Mouse (Mus musculus): ENCODE measurements at regions not wholly inside any gene's neighbourhood (a gene's known extent, or its start where the extent isn't known, plus 50 kb on each side); places are given as distances from the start of the nearest gene placed in this dataset.

DNA sequence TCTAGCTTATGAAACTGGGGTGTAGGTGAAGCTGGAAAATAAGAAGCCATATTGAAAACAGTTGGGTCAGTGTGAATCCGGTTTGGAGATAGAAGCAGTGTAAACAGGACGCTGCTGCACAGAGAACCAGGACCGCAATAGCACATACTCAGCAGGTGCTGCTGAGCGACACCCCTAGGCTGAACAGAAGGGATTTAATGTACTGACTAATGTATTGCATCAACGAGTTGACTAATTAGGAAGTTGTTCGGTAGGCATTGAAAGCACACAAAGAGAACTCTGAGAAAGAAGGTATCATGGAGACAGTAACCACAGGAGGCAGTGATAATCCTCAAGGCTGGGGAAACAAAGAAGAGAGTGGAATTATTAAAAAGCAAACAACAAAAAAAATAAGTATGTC is 111.4 kb upstream of the Med14 start:
- H3K27ac ChIP-seq (ENCODE audit: insufficient read depth, low read length): no peak overlapping the region
- TF ChIP-seq CTCF (IDR thresholded peaks at IDR 0.05; ENCODE audit: borderline replicate concordance, insufficient read depth, low read length) (no peak), POLR2A (IDR thresholded peaks at IDR 0.05; ENCODE audit: low read depth, low read length) (no peak)
- no peak overlapping the region for H3K4me3 ChIP-seq (ENCODE audit: insufficient read depth, low read length)
- no peaks in the 10 kb centered on the region for H3K4me1 ChIP-seq (ENCODE audit: control insufficient read depth, insufficient read depth, low read length)

DNA sequence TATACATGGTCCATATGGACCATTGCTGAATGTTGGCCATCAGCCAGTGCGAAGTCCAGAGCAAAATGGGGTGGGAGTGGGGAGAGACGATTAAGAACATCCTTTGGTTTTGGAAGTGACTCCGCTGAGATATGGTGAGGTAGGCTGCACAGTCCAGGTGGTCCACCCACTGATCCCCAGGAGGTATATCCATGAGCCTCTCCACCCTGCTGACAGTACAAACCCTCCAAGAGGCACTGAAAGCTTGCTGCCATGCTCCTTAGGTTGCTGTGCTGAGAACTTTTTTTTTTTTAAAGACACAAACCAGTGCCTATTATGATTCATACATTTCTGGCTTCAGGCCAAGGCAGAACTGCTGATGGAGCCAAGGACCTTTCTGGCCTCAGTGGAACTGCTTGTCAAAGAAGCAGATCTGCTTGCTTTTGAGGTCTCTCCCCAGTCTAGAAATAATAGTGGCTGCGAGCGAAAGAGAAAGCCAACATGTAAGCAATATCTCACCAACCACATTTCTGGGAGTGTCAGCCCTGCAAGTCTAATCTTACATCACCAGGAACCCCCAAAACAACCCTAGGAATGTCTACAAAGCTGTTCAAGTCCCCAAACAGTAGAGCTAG is 105.1 kb upstream of the Med14 start:
- H3K27ac ChIP-seq (ENCODE audit: insufficient read depth, low read length): no peak overlapping the region
- no peak for TF ChIP-seq CTCF (IDR thresholded peaks at IDR 0.05; ENCODE audit: borderline replicate concordance, insufficient read depth, low read length)
- no peak for TF ChIP-seq POLR2A (IDR thresholded peaks at IDR 0.05; ENCODE audit: low read depth, low read length)

GRCm38 (mm10) chrX:12866176-12866575 is 104.3 kb upstream of the Med14 start:
- Histone ChIP-seq H3K4me1 (ENCODE audit: control insufficient read depth, insufficient read depth, low read length) (peaks cover 6% of the 10 kb centered on the region), H3K27ac (ENCODE audit: insufficient read depth, low read length) (no peak overlapping the region), H3K4me3 (ENCODE audit: insufficient read depth, low read length) (no peak overlapping the region)
- TF ChIP-seq POLR2A (IDR thresholded peaks at IDR 0.05; ENCODE audit: low read depth, low read length) (no peak), CTCF (IDR thresholded peaks at IDR 0.05; ENCODE audit: borderline replicate concordance, insufficient read depth, low read length) (no peak)

More for the DNA sequence above, 105.1 kb upstream of the Med14 start:
- H3K4me3 ChIP-seq (ENCODE audit: insufficient read depth, low read length): no peak overlapping the region
- H3K4me1 ChIP-seq (ENCODE audit: control insufficient read depth, insufficient read depth, low read length): peaks cover 5% of the 10 kb centered on the region; the same call in 1 of the 2 replicates

DNA sequence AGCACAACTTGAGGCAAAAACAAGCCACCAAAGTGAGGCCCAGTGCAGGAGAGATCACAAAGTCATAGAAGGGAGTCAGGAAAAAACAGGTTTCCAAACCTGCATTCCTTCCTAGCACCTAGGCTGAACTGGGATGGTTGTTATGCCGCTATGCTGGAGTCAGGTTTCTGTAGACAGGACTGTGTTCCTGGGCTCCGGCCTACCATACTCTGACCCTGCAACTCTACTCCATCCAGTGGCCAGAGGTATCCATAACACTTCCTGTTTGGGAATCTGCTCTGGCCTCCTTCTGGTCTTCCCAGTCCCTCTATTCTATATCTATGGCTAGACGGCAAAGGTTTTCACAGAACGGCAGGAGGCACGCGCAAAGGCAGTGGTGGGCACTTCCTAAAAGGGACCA is 98.3 kb upstream of the Med14 start:
- Histone ChIP-seq H3K27ac (ENCODE audit: insufficient read depth, low read length) (peak overlapping the region; percentile 88), H3K4me3 (ENCODE audit: insufficient read depth, low read length) (no peak overlapping the region), H3K4me1 (ENCODE audit: control insufficient read depth, insufficient read depth, low read length) (peaks cover 9% of the 10 kb centered on the region)
- no peak for TF ChIP-seq CTCF (IDR thresholded peaks at IDR 0.05; ENCODE audit: borderline replicate concordance, insufficient read depth, low read length)
- TF ChIP-seq POLR2A (IDR thresholded peaks at IDR 0.05; ENCODE audit: low read depth, low read length): no peak

GRCm38 (mm10) chrX:12858757-12859156 is 96.9 kb upstream of the Med14 start:
- TF ChIP-seq POLR2A (IDR thresholded peaks at IDR 0.05; ENCODE audit: low read depth, low read length): no peak
- no peak for TF ChIP-seq CTCF (IDR thresholded peaks at IDR 0.05; ENCODE audit: borderline replicate concordance, insufficient read depth, low read length)
- H3K27ac ChIP-seq (ENCODE audit: insufficient read depth, low read length): peak overlapping the region; percentile 94

GRCm38 (mm10) chrX:12857881-12858755 is 96.2 kb upstream of the Med14 start:
- Histone ChIP-seq H3K4me3 (ENCODE audit: insufficient read depth, low read length) (no peak overlapping the region), H3K4me1 (ENCODE audit: control insufficient read depth, insufficient read depth, low read length) (peaks cover 9% of the 10 kb centered on the region), H3K27ac (ENCODE audit: insufficient read depth, low read length) (peak overlapping the region; percentile 94)
- TF ChIP-seq POLR2A (IDR thresholded peaks at IDR 0.05; ENCODE audit: low read depth, low read length): no peak
- no peak for TF ChIP-seq CTCF (IDR thresholded peaks at IDR 0.05; ENCODE audit: borderline replicate concordance, insufficient read depth, low read length)

More at GRCm38 (mm10) chrX:12858757-12859156, 96.9 kb upstream of the Med14 start:
- peaks cover 9% of the 10 kb centered on the region for H3K4me1 ChIP-seq (ENCODE audit: control insufficient read depth, insufficient read depth, low read length)
- no peak overlapping the region for H3K4me3 ChIP-seq (ENCODE audit: insufficient read depth, low read length)

GRCm38 (mm10) chrX:12855425-12855824 is 93.6 kb upstream of the Med14 start:
- H3K4me3 ChIP-seq (ENCODE audit: insufficient read depth, low read length): no peak overlapping the region
- no peak for TF ChIP-seq CTCF (IDR thresholded peaks at IDR 0.05; ENCODE audit: borderline replicate concordance, insufficient read depth, low read length)
- peak overlapping the region; percentile 59 for H3K27ac ChIP-seq (ENCODE audit: insufficient read depth, low read length)
- H3K4me1 ChIP-seq (ENCODE audit: control insufficient read depth, insufficient read depth, low read length): peaks cover 5% of the 10 kb centered on the region; the same call in 1 of the 2 replicates

DNA sequence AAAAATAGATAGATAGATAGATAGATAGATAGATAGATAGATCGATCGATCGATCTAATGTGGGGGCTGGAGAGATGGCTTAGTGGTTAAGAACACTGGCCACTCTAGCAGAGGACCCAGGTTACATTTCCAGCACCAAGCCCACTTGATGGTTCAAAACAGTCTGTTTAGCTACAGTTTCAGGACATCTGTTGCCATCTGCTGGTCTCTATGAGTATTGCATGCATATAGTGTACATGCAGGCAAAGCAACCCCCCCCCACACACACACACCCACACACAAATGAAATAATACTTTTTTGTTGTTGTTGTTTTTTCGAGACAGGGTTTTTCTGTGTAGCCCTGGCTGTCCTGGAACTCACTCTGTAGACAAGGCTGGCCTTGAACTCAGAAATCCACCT is 89.8 kb upstream of the Med14 start:
- Histone ChIP-seq H3K27ac (ENCODE audit: insufficient read depth, low read length) (no peak overlapping the region), H3K4me3 (ENCODE audit: insufficient read depth, low read length) (no peak overlapping the region), H3K4me1 (ENCODE audit: control insufficient read depth, insufficient read depth, low read length) (peaks cover 5% of the 10 kb centered on the region; the same call in 1 of the 2 replicates)
- TF ChIP-seq POLR2A (IDR thresholded peaks at IDR 0.05; ENCODE audit: low read depth, low read length) (no peak), CTCF (IDR thresholded peaks at IDR 0.05; ENCODE audit: borderline replicate concordance, insufficient read depth, low read length) (no peak)

- H3K27ac ChIP-seq (ENCODE audit: insufficient read depth, low read length): no peak overlapping the region
- H3K4me1 ChIP-seq (ENCODE audit: control insufficient read depth, insufficient read depth, low read length): peaks cover 3% of the 10 kb centered on the region; the same call in 1 of the 2 replicates
- no peak for TF ChIP-seq CTCF (IDR thresholded peaks at IDR 0.05; ENCODE audit: borderline replicate concordance, insufficient read depth, low read length)
- no peak for TF ChIP-seq POLR2A (IDR thresholded peaks at IDR 0.05; ENCODE audit: low read depth, low read length)
- H3K4me3 ChIP-seq (ENCODE audit: insufficient read depth, low read length): no peak overlapping the region
These were observed 82.6 kb upstream of the Med14 start for GRCm38 (mm10) chrX:12844431-12844830.

GRCm38 (mm10) chrX:12841021-12841325 is 79.1 kb upstream of the Med14 start:
- TF ChIP-seq CTCF (IDR thresholded peaks at IDR 0.05; ENCODE audit: borderline replicate concordance, insufficient read depth, low read length) (no peak), POLR2A (IDR thresholded peaks at IDR 0.05; ENCODE audit: low read depth, low read length) (no peak)
- Histone ChIP-seq H3K4me3 (ENCODE audit: insufficient read depth, low read length) (no peak overlapping the region), H3K27ac (ENCODE audit: insufficient read depth, low read length) (peak overlapping the region; percentile 93), H3K4me1 (ENCODE audit: control insufficient read depth, insufficient read depth, low read length) (peaks cover 3% of the 10 kb centered on the region; the same call in 1 of the 2 replicates)
